Mouse (Mus musculus): ENCODE measurements at regions not wholly inside any gene's neighbourhood (a gene's known extent, or its start where the extent isn't known, plus 50 kb on each side); places are given as distances from the start of the nearest gene placed in this dataset.
A peak's percentile ranks its signal among the peaks of the same experiment; 100 is the strongest.

- no peak for DNase-seq (ENCODE audit: low read depth, low spot score)
Measured at GRCm38 (mm10) chr5:33512253-33512884, 78.6 kb upstream of the Nkx1-1 start.

- DNase-seq (ENCODE audit: low read depth, low spot score) = no peak
Measured at GRCm38 (mm10) chr5:33511529-33512252, 77.9 kb upstream of the Nkx1-1 start.

GRCm38 (mm10) chr5:33505786-33506185 is 72.0 kb upstream of the Nkx1-1 start:
- no peak for DNase-seq (ENCODE audit: low read depth, low spot score)

GRCm38 (mm10) chr5:33501735-33502495 is 68.1 kb upstream of the Nkx1-1 start:
- no peak for DNase-seq (ENCODE audit: low read depth, low spot score)

- DNase-seq (ENCODE audit: low read depth, low spot score) = no peak
Measured at GRCm38 (mm10) chr5:33501211-33501610, 67.4 kb upstream of the Nkx1-1 start.

GRCm38 (mm10) chr5:33495900-33496529 is 62.2 kb upstream of the Nkx1-1 start:
- peak; percentile 87 for DNase-seq (ENCODE audit: low read depth, low spot score)

- DNase-seq (ENCODE audit: low read depth, low spot score) = no peak
Measured at GRCm38 (mm10) chr5:33495276-33495675, 61.5 kb upstream of the Nkx1-1 start.

GRCm38 (mm10) chr5:33492604-33493315 is 59.0 kb upstream of the Nkx1-1 start:
- peak; percentile 28 for DNase-seq (ENCODE audit: low read depth, low spot score)

GRCm38 (mm10) chr5:33489286-33489685 is 55.5 kb upstream of the Nkx1-1 start:
- no peak for DNase-seq (ENCODE audit: low read depth, low spot score)

- no peak for DNase-seq (ENCODE audit: low read depth, low spot score)
Measured at GRCm38 (mm10) chr5:33488152-33488561, 54.4 kb upstream of the Nkx1-1 start.

- DNase-seq (ENCODE audit: low read depth, low spot score) = no peak
Measured at GRCm38 (mm10) chr5:33485765-33486164, 52.0 kb upstream of the Nkx1-1 start.

All from brain, adult 2 months (tissue).